Mouse (Mus musculus) heart, postnatal 0 days (tissue): Measurements from ENCODE around the gene Zfp950. TPM values are rescaled to one million over a fixed set of nuclear protein-coding genes. Genes with fewer than 3 reads are reported as not detected.
A peak's percentile ranks its signal among the peaks of the same experiment; 100 is the strongest.

Source experiments
- ATAC-seq: fragments of 200-750 bp; cut with Nextera tagmentation; 2 replicates; pipeline ENCODE4 v1.8.0; 2017; ENCODE audit warnings: low read depth, moderate number of reproducible peaks, moderate library complexity; ENCODE audit not compliant: insufficient read depth
- DNase-seq: peaks from one replicate; pipeline ENCODE4 v3.0.0-alpha.2; 2016; ENCODE audit warnings: low spot score
- H3K27ac ChIP-seq: fragments of 300-500 bp; sonication (generic); 2 replicates; pipeline ENCODE4 v1.5.1; 2014; ENCODE audit warnings: low read depth, mild to moderate bottlenecking
- H3K27me3 ChIP-seq: fragments of 300-500 bp; sonication (generic); 2 replicates; pipeline ENCODE4 v1.6.1; 2014; ENCODE audit warnings: low read length, mixed read lengths; ENCODE audit not compliant: control insufficient read depth, insufficient read depth
- H3K36me3 ChIP-seq: fragments of 300-500 bp; sonication (generic); replicated peaks from 2 replicates; pipeline ENCODE4 v1.6.1; 2014; ENCODE audit warnings: low read length, mixed read lengths; ENCODE audit not compliant: control insufficient read depth, insufficient read depth
- H3K4me1 ChIP-seq: fragments of 300-500 bp; sonication (generic); 2 replicates; pipeline ENCODE4 v1.6.1; 2014; ENCODE audit warnings: antibody characterized with exemption; ENCODE audit not compliant: control insufficient read depth, insufficient read depth
- H3K4me2 ChIP-seq: fragments of 300-500 bp; sonication (generic); 2 replicates; pipeline ENCODE4 v1.6.1; 2014; ENCODE audit warnings: low read depth, mild to moderate bottlenecking, low read length, moderate library complexity
- H3K4me3 ChIP-seq: fragments of 300-500 bp; sonication (generic); 2 replicates; pipeline ENCODE4 v1.5.1; 2014; ENCODE audit warnings: low read depth, low read length
- H3K9ac ChIP-seq: fragments of 300-500 bp; sonication (generic); replicated peaks from 2 replicates; pipeline ENCODE4 v1.6.1; 2014; ENCODE audit warnings: low read depth, low read length, mixed read lengths
- H3K9me3 ChIP-seq: fragments of 300-500 bp; sonication (generic); replicated peaks from 2 replicates; pipeline ENCODE4 v1.6.1; 2016; ENCODE audit warnings: low read length; ENCODE audit not compliant: control insufficient read depth
- CTCF ChIP-seq: IDR thresholded peaks from 2 replicates; pipeline ENCODE4 v1.5.1; 2016; ENCODE audit warnings: antibody characterized with exemption, control low read depth, low read depth
- EP300 ChIP-seq: IDR thresholded peaks from 2 replicates; pipeline ENCODE4 v1.6.1; 2016; ENCODE audit warnings: antibody characterized with exemption, low read depth
- WGBS: fragments of 180-500 bp; shearing (Covaris S2); extraction: QIAGEN DNeasy Blood & Tissue Kit; methylation state at CpG from one replicate; pipeline ENCODE4 v1.1.7; 2014; 5-methylcytosine and 5-hydroxymethylcytosine counted together
- polyA plus RNA-seq: library from polyadenylated mRNA; unstranded; fragments of >200 nt; fragmentation: Nextera tagmentation; extraction: Ambion mirVana; gene quantifications from 2 replicates; pipeline ENCODE4 v1.2.1, GENCODE M21; 2015
- total RNA-seq: library from RNA; depleted of rRNA; stranded (reverse); fragments of >200 nt; gene quantifications from 2 replicates; pipeline ENCODE4 v1.2.3, GENCODE M21; 2014; ENCODE audit warnings: low replicate concordance

The Zfp950 gene
- total and polyA plus RNA-seq, 2 experiments from 2014 or later: 12.5 to 18.7 TPM

DNA sequence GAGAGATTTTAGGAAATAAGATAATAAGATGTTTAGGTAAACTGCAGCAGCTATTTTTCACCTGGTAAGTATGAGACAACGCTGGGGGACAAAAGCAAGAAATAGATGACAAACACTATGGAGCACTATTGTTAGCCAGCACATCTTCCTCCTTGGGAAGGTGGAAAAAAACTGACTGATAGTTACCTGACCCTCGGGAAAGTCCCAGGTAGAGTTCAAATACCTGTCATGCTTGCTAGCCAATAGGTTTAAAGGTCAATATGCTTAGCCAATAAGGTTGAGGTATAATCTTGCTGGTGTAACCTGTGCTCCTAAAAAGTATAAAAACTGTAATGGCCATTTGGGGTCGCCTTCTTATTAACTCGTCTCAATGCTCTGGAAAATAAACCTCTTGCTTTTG, 659 bp upstream of the Zfp950 start:
- no peaks in the 10 kb centered on the region for H3K9me3 ChIP-seq
- peak overlapping the region; percentile 70 for H3K4me2 ChIP-seq
- peaks cover 12% of the 10 kb centered on the region; the same call in 1 of the 2 replicates for H3K4me1 ChIP-seq
- H3K4me3 ChIP-seq: peak overlapping the region; percentile 80
- ATAC-seq: no peak
- H3K27me3 ChIP-seq: no peaks in the 10 kb centered on the region
- WGBS: 18% methylated on average over 4 of the region's 4 CpGs
- TF ChIP-seq CTCF (no peak), EP300 (0 out of 2 replicates have a peak, but pooled peaks have one; percentile 10)
- H3K27ac ChIP-seq: no peak overlapping the region
- H3K36me3 ChIP-seq: no peaks in the 10 kb centered on the region
- H3K9ac ChIP-seq: peak overlapping the region; percentile 68; the same call in 1 of the 2 replicates
- no peak for DNase-seq

- no peak for ATAC-seq
- no peak overlapping the region for H3K4me3 ChIP-seq
- H3K9me3 ChIP-seq: no peaks in the 10 kb centered on the region
These were observed 2.0 kb downstream of the Zfp950 start for GRCm38 (mm10) chr19:61138655-61139054.

DNA sequence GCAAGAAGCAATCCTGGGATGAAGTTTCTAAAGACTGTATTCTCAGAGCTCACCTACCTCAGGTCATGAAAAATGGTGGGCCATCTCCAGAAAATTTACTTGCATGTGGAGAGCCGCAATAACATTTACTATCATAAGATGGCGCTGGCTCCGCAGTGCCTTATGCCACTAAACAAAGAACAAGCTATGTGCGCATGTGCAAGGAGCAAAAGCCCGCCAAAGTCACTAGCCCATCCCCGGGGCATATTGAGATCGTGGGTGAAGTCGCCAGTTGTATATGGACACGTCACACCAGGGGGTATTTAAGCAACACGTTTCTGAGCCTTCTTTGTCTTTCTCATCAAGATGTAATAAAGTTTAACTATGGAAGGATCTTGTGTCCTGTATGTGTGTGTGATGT, 9.5 kb downstream of the Zfp950 start:
- DNase-seq: no peak
- H3K9ac ChIP-seq: no peak overlapping the region
- H3K27me3 ChIP-seq: no peaks in the 10 kb centered on the region
- no peak overlapping the region for H3K27ac ChIP-seq
- H3K4me1 ChIP-seq: no peaks in the 10 kb centered on the region
- whole genome bisulfite sequencing: 91% methylated on average over 10 of the region's 10 CpGs
- 0 out of 2 replicates have a peak, but pooled peaks cover 8% of the 10 kb centered on the region for H3K36me3 ChIP-seq
- ATAC-seq: no peak
- no peak overlapping the region for H3K4me3 ChIP-seq
- no peak for TF ChIP-seq CTCF
- no peak for TF ChIP-seq EP300
- H3K9me3 ChIP-seq: no peaks in the 10 kb centered on the region
- H3K4me2 ChIP-seq: no peak overlapping the region

More at GRCm38 (mm10) chr19:61138655-61139054, 2.0 kb downstream of the Zfp950 start:
- no peak for DNase-seq
- Histone ChIP-seq H3K27ac (no peak overlapping the region), H3K27me3 (no peaks in the 10 kb centered on the region), H3K4me2 (no peak overlapping the region), H3K4me1 (peaks cover 12% of the 10 kb centered on the region; the same call in 1 of the 2 replicates), H3K36me3 (no peaks in the 10 kb centered on the region), H3K9ac (no peak overlapping the region)
- TF ChIP-seq CTCF: no peak
- no peak for TF ChIP-seq EP300

DNA sequence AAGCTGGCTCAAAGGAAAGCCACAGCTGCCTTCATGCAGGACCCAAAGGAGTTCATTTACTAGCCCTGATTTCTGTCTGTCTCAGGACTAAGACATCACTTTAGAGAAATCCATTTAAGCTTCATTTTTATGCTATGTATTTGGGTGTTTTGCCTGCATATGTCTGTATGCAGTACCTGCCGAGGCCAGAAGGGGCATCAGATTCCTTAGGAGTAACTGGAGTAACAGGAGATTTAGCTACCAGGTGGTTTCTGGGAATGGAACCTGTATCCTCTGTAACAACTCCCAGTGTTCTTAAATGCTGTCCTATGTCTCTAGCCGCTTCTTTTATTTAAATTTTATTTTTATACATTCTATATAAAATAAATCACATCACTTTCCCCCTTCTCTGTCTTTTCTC, 30.5 kb downstream of the Zfp950 start:
- Histone ChIP-seq H3K4me2 (no peak overlapping the region), H3K27me3 (no peaks in the 10 kb centered on the region), H3K4me3 (no peak overlapping the region), H3K9ac (no peak overlapping the region), H3K36me3 (no peaks in the 10 kb centered on the region; the same call in 1 of the 2 replicates), H3K27ac (no peak overlapping the region), H3K9me3 (peaks cover 6% of the 10 kb centered on the region), H3K4me1 (no peaks in the 10 kb centered on the region)
- ATAC-seq (no peak), DNase-seq (no peak)
- TF ChIP-seq EP300: no peak
- peak; percentile 29 for TF ChIP-seq CTCF
- WGBS: 48% methylated on average over 2 of the region's 2 CpGs

GRCm38 (mm10) chr19:61097764-61098163, 42.9 kb downstream of the Zfp950 start:
- DNase-seq (peak; percentile 33), ATAC-seq (no peak)
- peak; percentile 59 for TF ChIP-seq CTCF
- no peak for TF ChIP-seq EP300
- Histone ChIP-seq H3K9ac (no peak overlapping the region), H3K4me3 (no peak overlapping the region), H3K4me2 (no peak overlapping the region), H3K4me1 (no peaks in the 10 kb centered on the region), H3K27ac (no peak overlapping the region), H3K9me3 (no peaks in the 10 kb centered on the region), H3K36me3 (peaks cover 18% of the 10 kb centered on the region), H3K27me3 (no peaks in the 10 kb centered on the region)
- WGBS: 21% methylated on average over 4 of the region's 4 CpGs

DNA sequence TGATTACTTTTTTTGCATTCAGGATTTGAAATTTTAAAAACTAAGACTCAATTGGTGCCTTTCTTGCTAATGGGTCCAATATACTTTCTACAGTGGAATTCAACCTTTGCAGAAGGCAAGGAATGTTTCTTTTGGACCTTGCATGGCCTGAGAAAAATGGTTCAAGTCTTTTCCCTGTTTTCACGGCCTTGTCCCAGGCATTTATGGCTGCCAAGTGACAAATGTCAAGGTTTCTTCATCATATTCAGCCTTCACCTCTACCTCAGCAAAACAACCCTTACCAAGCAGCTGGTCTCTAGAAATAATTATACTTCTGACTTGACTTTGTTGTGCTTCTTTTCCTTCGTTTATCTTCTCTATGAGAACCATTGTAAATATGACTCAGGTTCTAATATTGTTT, 43.9 kb downstream of the Zfp950 start:
- no peak overlapping the region for H3K9ac ChIP-seq
- ATAC-seq: no peak
- TF ChIP-seq EP300: no peak
- H3K4me2 ChIP-seq: no peak overlapping the region
- 83% methylated on average over 2 of the region's 2 CpGs for WGBS
- peaks cover 19% of the 10 kb centered on the region for H3K36me3 ChIP-seq
- no peaks in the 10 kb centered on the region for H3K9me3 ChIP-seq
- no peak overlapping the region for H3K27ac ChIP-seq
- DNase-seq: no peak
- no peak overlapping the region for H3K4me3 ChIP-seq
- no peaks in the 10 kb centered on the region for H3K27me3 ChIP-seq
- H3K4me1 ChIP-seq: no peaks in the 10 kb centered on the region
